Mouse (Mus musculus) frontal cortex, postnatal 10 days (tissue): ENCODE measurements around the gene Pla1a.

Experiments used
- DNase-seq, 2 experiments: peaks; one replicate each; pipeline ENCODE4 v3.0.0; 2022; ENCODE audit warnings: low spot score in 2 of 2, mixed read lengths in 1 of 2

Pla1a gene

DNA sequence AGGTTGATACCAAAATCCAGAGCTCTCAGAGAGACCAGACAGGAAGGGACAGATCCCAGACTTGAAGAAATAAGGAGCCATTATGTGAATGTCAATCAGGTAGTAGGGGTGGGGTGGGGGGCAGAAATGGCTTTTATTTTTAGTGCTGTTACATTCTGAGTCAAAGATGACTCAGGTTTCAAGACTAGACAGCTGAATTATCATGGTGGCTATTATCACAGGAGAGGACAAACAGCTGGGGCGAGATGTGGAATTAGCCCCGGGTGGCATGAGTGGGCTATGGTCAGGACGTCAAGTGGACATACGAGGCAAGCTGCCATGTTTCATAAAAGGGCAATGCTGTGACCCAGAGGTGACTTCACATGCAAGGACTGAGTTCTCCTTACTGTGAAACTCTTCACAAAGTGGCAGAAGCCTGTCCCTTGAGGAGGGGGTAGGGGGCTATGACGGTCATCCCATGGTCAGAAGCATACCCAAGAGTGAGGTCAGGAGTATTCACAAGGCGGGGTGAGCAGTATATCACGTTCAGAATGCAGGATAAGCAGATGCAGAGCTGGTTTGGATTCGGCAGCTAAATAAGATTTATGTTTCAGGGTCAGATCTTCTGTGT is 43.6 kb downstream of the Pla1a start:
- no peak for DNase-seq

DNA sequence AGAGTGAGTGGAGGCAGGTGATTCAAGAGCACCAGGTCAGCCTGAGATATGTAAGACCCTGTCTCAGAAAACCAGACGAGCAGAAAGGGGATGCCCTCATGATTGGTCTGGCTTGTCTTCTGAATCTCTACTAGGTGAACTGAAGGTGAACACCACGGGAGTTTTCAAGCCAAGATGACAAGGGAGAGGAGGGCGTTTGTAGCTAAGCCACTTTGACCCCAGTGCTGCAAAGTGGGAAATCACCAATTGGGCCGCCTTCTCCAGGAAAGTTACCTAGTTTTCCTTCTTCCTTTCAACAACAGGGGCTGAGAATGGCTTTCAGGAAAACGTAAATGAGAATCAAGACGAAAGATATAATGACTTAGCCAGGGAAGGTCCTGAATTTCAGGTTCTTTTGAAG is 44.2 kb downstream of the Pla1a start:
- DNase-seq, result no peak

DNA sequence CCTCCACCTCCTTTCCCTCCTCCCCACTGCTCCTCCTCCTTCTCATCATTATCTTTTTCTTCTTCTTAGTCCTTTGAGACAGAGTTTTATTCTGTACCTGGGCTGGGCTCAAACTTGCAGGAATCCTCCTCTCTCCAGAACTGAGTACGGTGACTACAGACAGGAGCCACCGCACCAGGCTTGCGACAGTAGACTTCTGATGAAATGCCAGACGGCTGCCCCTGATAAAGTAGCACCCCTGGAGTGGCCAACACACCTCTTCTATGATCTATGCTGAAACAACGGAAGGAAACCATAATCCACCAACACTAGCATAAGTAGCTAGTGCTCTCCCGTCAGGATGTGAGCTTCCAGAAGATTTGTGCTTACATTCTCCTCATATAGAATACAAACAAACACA is 45.6 kb downstream of the Pla1a start:
- DNase-seq, result no peak

DNA sequence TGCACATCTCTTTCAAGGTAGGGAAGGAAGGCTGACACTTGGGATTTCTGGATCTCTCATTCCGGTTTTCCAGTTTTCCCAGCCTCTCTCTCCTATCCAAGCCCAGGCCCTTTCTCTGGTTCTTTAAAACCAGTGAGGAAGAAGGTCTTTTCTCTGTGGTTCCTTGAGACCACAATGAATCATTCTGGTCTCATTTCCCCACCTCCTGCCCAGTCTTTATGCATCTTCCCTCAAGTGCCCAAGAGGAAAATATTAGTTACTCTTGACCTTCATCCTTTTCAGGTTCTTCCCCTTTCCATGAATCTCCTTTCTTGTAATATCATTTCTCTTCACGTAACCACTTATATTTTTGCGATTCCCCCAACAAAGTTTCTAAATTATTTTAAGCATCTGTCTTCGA is 47.2 kb downstream of the Pla1a start:
- DNase-seq, result no peak

DNA sequence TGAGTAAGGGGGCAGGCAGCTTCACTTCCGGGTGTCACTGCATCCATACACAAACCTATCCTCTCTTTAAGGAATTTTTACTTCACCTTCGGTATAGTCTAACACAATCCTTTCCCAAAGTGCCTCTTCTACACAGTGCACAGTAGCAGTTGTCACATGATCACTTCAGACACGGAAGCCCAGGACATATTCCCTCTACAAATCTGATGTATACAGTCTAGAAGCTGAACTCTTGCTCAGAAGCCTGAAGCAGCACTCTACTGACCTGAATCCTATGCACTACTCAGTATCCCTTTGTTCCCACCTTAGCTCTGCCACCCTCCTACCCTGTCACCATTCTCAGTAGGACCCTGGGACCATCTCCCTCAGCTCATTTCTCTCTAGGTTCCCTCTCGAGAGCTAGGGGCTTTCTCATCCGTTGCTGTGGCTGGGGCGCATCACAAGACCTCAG is 47.7 kb downstream of the Pla1a start:
- DNase-seq, result no peak

DNA sequence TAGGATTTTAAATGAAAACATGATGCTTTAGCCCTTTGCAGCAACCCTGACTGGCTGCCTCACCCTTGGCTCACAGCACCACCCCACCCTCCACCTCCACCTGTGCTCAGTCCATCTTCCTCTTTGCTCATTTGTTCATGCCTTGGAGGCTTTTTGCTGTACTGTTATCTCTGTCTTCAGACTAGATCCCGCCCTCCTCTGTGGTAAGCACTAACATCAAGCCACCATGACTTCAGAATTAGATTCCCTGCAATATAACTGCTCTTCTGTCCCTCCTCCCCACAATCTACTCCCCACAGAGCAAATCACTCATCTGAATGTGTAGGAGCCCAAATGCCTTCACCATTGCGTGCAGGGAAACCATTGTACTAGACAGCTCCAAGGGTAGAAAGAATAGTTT is 49.3 kb downstream of the Pla1a start:
- DNase-seq, result no peak

DNA sequence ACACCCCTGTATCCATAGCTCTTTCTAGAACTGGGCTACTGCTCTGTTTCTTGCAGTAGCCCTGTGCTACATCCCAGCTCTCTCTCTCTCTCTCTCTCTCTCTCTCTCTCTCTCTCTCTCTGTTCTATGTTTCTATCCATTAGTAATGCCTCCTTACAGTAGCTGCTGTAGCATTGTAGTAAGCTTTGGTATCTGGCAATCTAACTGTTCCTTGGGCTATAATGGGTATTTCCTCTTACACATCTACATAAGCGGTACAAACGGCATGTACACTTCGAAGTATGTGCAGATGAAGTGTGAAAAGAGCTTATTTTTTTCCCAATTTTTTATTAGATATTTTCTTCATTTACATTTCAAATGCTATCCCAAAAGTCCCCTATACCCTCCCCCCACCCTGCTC is 53.0 kb downstream of the Pla1a start:
- no peak for DNase-seq

DNA sequence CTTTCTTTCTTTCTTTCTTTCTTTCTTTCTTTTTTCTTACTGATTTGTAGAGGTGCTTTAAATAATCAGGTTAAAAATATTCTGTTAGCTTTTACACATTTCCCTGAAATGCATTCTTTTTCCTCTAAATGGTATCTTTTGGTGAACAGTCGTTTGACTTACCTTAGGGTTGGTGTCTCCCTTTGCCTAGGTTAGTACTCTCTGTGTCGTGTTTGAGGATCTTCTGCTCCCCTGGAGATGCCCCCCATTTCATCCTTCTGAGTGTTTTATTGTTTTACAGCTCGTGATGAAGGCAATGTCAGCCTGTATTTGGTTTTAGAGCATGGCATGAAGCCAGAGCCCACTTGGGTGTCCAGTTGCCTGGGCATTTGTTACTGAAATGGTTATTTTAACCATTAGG is 53.5 kb downstream of the Pla1a start:
- no peak for DNase-seq

DNA sequence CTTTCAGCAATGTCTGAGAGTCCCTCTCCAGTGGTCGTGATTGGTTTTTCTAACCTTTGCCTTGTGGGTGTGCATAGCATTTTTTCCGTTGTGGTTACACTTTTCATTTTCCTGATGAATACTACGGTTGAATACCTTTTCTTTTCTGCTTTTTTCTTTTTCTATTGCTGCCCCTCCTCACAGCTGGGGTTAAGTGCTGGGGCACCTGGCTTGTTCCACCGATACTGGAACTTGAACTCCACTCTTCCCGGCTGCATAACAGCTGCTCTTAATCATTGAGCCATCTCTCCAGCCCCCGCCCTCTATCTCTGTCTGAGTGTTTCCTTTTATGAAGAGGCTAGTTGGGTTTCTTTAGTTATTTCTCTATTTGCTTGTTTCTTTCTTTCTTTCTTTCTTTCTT is 53.9 kb downstream of the Pla1a start:
- no peak for DNase-seq

DNA sequence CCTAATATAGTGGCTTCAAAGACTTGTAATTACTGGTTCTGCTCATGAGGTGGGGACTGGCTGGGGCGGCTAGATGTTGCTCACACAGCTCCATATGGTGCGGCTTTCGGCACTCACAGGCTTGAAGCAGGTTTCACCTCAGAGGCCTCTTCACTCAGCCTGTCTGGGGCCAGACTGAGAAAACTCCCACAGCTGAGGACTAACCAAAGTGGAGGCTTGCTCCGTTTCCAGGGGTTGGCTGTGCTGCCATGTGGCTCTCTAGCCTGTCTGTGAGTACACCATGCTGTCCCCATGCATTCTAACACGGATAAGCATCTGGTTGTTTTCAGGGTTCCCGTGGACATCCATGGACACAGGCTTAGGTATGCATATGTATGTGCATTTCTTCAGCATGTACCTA is 54.4 kb downstream of the Pla1a start:
- no peak for DNase-seq

DNA sequence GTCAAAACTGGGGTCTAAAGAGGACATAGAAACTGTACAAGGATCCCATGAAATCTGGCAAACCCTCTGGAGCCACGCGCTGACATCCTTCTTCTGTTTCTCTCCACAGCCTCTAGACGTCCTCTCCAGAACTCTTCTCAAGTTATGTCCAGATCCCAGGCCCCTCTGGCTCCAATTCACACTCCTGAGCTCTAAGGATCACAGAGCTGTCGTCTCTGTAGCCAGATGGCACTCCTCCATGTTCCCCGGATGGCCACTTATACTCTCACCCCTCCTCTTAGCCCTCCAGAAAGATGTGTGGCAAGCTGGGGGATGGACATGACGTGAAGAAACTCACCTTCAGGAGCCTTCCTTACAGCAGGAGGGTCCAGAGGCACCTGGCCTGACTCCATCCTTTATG is 55.4 kb downstream of the Pla1a start:
- no peak for DNase-seq

DNA sequence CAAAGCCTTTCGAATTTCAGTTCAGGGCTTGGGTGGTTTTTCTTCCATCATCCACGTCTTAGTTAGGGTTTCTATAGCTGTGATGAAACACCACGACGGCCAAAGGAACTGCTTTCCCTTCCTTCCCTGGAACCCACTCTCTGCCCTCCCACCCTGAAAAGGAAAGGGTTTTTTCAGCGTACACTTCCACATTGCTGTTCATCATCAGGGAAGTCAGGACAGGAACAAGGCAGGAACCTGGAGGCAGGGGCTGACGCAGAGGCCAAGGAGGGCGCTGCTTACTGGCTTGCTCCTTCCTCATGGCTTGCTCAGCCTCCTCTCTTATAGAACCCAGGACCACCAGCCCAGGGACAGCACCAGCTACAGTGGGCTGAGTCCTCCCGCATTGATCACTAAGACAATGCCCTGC is 56.1 kb downstream of the Pla1a start:
- DNase-seq, result no peak

DNA sequence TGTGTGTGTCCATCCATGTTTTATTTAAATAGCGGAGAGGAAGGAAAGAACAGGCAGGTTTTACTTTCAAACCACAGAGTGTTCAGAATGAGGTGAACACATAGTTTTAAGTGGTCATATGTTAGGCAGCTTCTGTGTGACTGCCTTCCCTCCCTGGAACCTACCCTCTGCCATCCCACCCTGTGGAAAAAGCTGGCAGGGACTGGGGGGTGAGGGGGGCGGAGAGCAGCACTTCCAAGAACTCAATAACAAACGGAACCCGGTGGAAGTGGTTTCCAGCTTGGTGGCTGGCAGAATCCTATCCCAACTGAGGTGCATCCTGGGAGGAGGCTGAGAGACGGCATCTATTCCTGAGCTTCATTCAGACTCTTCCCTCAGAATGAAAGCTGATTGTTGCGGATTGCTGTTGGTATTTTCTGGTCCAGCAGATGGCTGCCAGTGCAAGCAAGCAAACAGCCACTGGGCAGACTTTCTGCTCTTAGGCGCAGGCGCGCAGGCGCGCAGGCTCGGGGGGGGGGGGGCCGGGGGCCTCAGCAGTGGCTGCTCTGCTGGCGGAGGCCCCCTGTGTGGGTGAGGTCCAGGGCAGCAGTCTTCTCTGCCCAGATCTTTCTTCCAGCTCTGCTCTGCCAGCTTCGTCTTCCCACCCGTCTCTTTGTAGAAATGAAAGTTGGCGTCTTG is 56.6 kb downstream of the Pla1a start:
- DNase-seq, result peak; percentile 28 to 48

DNA sequence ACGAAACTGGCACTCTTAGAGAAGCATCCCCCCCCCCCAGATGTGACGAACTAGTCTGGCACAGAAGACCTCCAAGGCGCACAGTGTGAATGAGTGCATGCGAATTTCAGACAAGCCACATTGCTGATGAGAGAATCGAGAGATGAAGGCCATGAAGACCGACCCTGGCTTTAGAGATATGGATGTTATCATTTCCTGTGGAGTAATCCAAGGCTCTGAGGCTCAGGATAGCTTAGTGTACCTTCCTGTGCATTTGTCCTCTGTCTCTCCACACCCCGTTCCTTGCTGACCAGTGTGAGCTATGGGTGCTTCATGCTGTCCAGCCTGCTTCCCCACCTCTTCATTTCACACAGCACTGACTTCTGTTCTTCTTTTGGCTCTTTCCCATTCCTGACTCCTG is 57.8 kb downstream of the Pla1a start:
- DNase-seq, result no peak

DNA sequence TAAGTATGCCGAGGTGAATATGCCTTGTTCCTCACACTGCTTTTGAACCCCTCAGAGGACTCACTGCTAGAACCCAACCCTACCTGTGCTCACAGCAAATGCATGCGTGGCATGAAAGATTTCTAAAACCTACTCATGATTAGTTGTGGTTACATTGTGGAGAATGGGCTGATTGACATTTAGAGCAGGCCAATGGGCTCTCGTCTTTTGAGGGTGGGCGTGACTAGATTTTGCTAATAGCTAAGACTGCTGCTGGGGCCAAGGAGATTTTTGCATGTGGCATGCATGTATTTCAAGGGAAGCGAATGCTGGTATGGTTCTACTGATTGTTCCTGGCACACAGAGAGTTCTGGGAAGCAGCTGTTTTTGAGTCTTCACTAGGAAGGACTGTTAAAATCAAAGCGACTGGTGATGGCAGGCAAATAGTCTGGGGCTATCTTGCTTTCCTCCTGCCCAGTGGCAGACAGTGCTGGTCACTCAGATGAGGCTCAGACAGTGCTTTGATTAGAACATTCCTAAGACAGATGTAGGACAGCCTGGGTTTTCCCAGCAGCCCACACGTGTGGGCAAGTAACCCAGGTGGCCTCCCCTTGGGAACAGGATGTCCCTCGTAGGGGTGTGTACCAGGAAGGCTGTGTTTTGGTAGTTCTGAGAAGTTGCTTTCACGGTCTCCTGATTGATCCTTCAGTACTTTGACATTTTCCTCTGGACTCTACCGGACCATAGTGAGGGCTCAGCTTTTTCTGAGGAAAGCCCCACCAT is 58.4 kb downstream of the Pla1a start:
- no peak for DNase-seq

DNA sequence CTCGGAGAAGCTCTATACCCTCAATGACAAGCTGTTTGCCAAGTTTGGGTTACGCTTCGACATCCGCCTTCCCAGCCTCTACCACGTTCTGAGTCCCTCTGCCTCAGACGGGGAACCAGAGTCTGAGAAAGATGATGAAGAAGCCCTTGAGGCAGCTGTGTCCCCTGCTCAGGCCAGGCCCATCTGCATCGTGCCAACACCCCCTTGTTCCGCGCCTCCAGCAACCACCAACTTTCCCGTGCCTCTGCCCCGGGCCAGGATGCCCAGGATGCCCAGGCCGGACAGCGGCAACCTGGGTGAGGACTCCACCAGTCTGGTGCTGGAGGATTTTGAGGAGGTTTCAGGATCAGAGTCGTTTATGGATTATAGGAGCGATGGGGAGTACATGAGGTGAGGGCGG is 59.0 kb downstream of the Pla1a start:
- DNase-seq, result no peak

DNA sequence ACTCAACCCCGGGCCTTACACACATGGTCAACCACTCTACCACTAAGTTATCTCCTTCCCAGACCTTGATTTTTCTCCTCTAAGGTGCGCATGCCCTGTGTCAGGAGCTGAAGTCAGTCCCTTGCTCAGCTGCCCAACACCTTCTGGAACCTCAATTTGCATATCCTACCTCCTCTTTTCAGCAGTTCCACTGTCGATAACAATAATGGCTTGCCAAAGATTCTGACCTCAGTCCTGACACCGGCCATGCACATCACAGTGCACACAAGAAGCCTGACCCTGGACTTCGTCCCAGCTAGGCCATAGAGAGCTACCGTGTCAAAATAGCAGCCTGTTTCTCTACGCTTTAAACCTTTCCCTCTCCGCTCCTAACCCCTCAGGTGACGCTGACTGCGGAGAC is 59.5 kb downstream of the Pla1a start:
- no peak for DNase-seq

DNA sequence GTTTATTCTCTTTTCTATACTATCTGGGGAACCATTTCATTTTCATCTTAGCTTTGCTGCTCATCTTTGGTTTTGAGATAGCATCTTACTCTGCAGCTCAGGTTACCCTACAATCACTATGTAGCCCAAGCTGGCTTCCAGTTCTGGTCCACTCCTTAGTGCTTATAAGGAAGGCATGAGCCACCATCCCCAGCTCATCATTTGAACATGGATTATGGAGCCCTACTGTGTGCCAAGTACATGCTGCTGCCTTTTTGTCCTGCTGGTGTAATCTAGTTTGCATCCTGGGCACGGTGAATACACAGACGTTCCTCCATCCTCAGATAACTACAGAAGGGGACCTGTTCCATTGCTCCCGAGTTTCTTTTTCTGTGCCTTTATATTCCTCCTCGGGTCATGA is 60.1 kb downstream of the Pla1a start:
- DNase-seq, result no peak

DNA sequence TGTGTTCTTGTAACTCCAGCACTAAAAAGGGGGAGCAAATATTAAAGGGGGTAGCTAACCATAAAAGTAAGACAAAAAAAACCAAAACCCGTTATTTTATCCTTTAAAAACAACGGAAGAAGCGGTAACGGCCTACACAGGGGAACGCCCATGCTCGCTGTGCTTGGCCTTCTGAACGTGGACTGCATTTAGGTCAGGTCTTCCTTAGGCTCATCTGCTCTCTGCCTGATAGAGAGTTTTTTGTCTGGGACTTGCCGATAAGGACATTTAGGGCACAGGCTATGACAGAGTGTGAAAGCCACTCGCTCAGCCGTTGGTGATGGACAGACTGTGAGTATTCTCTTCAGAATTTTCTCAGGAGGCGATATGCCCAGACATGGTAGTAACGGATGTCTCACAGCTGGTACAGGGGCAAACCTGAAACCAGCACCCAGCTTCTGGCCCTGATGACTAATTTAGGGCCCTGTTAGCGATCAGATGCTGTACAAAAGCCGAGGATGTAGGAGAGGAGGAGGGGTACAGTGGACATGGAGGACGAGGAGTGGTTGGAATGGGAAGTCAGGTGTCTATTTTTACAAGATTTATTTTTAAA is 61.1 kb downstream of the Pla1a start:
- no peak for DNase-seq

DNA sequence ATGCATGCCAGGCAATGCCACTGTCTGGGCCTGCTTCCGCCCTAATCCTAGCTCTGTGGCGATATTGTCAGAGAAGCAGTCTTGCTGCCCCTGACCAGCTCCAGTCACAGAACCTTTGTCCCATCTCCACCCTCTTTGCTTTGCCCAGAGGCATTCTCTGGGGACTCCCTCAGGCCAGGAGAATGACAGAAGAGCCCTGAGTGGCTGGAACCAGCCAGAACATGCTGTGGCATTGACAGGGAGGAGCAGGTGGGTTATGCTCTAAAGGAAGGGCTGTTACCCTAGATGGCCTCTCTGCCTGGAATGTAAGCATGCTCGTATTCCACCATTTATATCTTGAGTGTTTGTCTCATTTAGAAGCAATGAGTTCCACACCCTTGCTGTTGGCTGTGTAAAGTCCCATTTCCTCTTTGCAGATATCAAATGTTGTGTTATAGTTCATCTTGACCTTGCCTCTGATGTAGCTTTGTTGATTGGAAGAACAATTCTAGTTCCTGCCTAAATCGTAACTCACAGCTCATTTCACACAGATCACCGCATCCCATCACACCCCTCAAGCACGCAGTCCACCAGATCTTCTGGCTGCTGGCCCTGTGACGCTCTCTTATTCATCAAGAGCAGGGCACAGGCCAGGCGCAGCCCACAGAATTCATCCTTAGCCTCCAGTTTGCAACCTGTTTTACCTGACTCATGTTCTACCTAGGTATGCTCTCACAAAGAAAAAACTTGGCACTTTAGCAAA is 62.1 kb downstream of the Pla1a start:
- DNase-seq, result no peak

DNA sequence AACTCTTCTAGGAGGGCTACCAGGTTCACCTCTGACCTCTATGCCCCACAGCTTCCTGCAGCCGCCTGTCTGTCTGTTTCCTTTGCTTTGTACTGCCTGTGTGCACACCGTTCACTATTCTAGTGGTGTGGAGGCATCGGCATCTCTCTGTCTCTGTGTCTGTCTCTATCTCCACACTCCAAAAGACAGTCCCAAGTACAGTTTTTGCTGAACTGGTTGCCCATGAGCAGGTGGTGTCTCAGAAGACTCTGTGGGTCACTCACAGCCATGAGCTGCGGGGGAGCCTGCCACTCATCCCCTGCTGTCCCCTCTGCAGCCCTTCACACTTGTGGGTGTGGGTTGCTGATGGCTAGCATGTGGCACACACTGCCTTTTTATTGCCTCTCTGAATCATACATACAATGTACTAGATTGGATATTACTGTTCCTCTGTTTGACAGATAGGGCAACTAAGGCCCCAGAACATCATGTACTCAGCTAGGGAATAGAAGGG is 62.9 kb downstream of the Pla1a start:
- no peak for DNase-seq

DNA sequence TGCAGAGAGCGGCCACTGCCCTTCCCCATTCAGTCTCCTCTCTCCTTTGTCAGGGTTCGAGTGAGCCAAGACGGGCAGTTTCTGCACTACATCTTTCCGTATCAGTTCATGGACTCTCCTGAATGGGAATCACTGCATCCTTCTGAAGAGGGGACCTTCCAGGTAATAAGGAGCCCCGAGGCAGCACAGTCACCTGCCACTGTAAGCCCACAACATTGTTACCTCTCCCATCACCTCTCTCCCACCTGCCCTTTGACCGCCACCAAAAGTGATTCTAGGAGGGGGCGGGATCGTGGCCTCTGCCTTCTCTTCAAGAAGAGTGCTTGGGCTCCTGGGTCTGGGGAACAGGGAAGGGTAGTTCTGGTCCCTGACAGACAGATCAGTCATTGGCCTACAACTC is 63.5 kb downstream of the Pla1a start:
- no peak for DNase-seq
